Mouse (Mus musculus) liver, embryonic 13.5 days (tissue): ENCODE data around the gene Pex6. TPM values are rescaled to one million over a fixed set of nuclear protein-coding genes. Genes with fewer than 3 reads are reported as not detected.

Experiments used
- ATAC-seq: fragments of 200-750 bp; cut with Nextera tagmentation; 2 replicates; pipeline ENCODE4 v1.8.0; 2017; ENCODE audit warnings: low read depth, mild to moderate bottlenecking, moderate number of reproducible peaks, moderate library complexity
- DNase-seq: peaks from one replicate; pipeline ENCODE4 v3.0.0; 2022
- H3K27ac ChIP-seq: fragments of 300-500 bp; sonication (generic); 2 replicates; pipeline ENCODE4 v1.5.1; 2015; ENCODE audit warnings: moderate library complexity, mild to moderate bottlenecking, inconsistent platforms
- H3K27me3 ChIP-seq: fragments of 300-500 bp; sonication (generic); 2 replicates; pipeline ENCODE4 v1.6.1; 2015; ENCODE audit warnings: mild to moderate bottlenecking, inconsistent platforms
- H3K36me3 ChIP-seq: fragments of 300-500 bp; sonication (generic); 2 replicates; pipeline ENCODE4 v1.6.1; 2015; ENCODE audit warnings: mild to moderate bottlenecking, inconsistent platforms
- H3K4me1 ChIP-seq: fragments of 300-500 bp; sonication (generic); replicated peaks from 2 replicates; pipeline ENCODE4 v1.6.1; 2015; ENCODE audit warnings: inconsistent platforms
- H3K4me2 ChIP-seq: fragments of 300-500 bp; sonication (generic); 2 replicates; pipeline ENCODE4 v1.6.1; 2015; ENCODE audit warnings: inconsistent platforms, mild to moderate bottlenecking, moderate library complexity
- H3K4me3 ChIP-seq: fragments of 300-500 bp; sonication (generic); replicated peaks from 2 replicates; pipeline ENCODE4 v1.5.1; 2015; ENCODE audit warnings: mild to moderate bottlenecking, inconsistent platforms
- H3K9ac ChIP-seq: fragments of 300-500 bp; sonication (generic); 2 replicates; pipeline ENCODE4 v1.6.1; 2015; ENCODE audit warnings: mild to moderate bottlenecking, inconsistent platforms
- H3K9me3 ChIP-seq: fragments of 300-500 bp; sonication (generic); replicated peaks from 2 replicates; pipeline ENCODE4 v1.6.1; 2016; ENCODE audit warnings: inconsistent platforms
- WGBS: fragments of 180-500 bp; shearing (Covaris S2); methylation state at CpG from one replicate; pipeline ENCODE4 v1.1.7; 2015; ENCODE audit not compliant: insufficient replicate concordance; 5-methylcytosine and 5-hydroxymethylcytosine counted together
- polyA plus RNA-seq: library from polyadenylated mRNA; unstranded; fragments of >200 nt; fragmentation: Nextera tagmentation; extraction: Ambion mirVana; gene quantifications from 2 replicates; pipeline ENCODE4 v1.2.1, GENCODE M21; 2015

Pex6 gene
- polyA plus RNA-seq, 1 experiment from 2014 or later = 9.4 TPM

DNA sequence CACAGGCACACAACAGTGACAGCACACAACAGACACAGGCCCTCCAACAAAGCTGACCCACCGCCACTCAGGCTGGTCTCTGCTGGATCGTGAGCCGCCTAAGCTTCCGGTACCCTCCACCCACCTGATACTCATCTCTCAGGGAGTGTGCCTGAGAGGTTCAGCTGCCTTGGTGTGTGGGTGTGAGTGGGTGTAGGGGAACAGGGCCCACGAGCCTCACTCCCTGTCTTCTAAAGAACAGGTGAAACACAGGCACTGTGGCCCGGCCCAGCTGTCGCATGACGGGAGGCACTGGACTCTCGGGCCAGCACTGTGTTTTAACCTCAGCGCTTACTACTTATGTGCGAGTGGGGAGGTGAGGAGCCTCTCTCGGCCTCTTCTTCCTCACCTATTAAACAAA is 9.2 kb upstream of the Pex6 start:
- no peak for ATAC-seq
- Histone ChIP-seq H3K4me2 (0 out of 2 replicates have a peak overlapping the region, but pooled peaks have one; percentile 21), H3K4me1 (peaks cover 66% of the 10 kb centered on the region)

DNA sequence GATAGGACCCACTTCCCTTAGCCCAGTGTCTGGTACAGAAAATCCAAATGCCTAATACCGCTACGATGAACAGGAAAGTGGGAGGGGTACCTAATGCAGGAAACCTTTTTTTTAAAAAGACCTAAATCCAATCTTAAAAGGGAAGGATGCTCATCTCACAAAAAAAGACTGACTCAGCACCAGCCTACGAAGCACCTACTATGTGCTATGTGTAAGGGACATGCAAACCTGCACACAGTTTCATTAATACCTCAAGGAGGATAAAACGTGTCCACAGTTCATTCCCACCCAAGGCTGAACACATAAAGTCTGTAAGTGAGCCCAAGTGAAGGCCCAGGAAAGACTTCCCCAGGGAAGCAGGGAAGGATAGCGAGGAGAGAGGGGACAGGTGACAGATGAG is 8.8 kb upstream of the Pex6 start:
- no peak for ATAC-seq
- Histone ChIP-seq H3K4me2 (peak overlapping the region; percentile 91), H3K9ac (peak overlapping the region; percentile 95; the same call in 1 of the 2 replicates), H3K27ac (no peak overlapping the region), H3K27me3 (no peaks in the 10 kb centered on the region), H3K4me1 (peaks cover 66% of the 10 kb centered on the region), H3K4me3 (peak overlapping the region; percentile 91; the same call in 1 of the 2 replicates), H3K36me3 (peaks cover 24% of the 10 kb centered on the region), H3K9me3 (no peaks in the 10 kb centered on the region)
- WGBS = 78% methylated on average over 5 of the region's 5 CpGs
- DNase-seq = no peak

More for the DNA sequence above, 9.2 kb upstream of the Pex6 start:
- Histone ChIP-seq H3K9ac (peak overlapping the region; percentile 36), H3K4me3 (no peak overlapping the region), H3K9me3 (no peaks in the 10 kb centered on the region), H3K27ac (no peak overlapping the region), H3K36me3 (peaks cover 24% of the 10 kb centered on the region), H3K27me3 (no peaks in the 10 kb centered on the region)
- DNase-seq = no peak
- WGBS = 68% methylated on average over 12 of the region's 12 CpGs

DNA sequence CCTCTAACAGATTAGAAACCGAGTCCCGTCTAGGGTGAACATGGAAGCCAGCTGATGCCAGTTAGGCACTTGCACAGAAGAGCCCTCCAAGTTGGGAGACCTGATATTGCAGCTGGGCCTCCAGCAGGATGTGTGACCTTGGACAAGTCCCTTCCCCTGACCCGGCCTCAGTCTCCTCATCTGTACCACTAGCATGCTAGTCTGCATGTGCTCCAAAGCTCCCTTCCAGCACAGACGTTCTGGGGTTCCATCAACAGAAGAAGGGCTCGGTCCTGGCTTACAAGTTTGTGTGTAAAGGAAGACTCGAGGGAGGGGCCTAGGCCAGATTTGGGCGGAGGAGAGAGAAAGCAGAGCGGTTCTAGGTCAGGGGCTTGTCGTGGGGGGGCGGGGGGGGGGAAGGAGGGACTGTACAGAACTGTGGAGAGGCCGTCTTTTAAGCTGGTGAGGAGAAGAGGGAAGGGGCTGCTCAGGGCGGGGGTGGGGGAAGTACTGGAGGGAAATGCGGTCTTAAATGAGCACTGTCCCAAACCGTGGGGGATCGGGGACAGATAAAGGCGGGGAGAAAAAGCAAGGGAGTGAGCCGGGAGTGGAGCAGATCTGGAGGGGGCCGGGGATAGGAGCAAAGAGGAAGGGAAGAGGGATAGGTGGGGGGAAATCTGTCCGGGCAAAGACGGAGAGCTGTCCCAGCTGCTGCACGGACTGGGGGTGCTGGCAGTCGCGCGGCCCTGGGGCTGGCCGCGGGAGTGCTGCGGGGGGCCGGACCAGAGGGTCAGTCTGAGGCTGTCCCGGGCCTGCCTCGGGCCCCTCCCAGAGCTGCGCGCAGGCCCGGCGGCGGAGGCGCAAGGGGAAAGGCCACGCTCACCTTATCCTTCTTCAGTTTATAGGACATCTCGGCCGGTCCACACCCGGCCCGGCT is 7.0 kb upstream of the Pex6 start:
- Histone ChIP-seq H3K4me3 (peak overlapping the region; percentile 91), H3K9ac (peak overlapping the region; percentile 95), H3K27ac (peak overlapping the region; percentile 85), H3K4me1 (peaks cover 62% of the 10 kb centered on the region), H3K36me3 (peaks cover 15% of the 10 kb centered on the region; the same call in 1 of the 2 replicates), H3K27me3 (no peaks in the 10 kb centered on the region), H3K9me3 (no peaks in the 10 kb centered on the region), H3K4me2 (peak overlapping the region; percentile 91)
- ATAC-seq = peak; percentile 68; the same call in 1 of the 2 replicates
- 3% methylated on average over 41 of the region's 41 CpGs for WGBS
- DNase-seq = no peak

DNA sequence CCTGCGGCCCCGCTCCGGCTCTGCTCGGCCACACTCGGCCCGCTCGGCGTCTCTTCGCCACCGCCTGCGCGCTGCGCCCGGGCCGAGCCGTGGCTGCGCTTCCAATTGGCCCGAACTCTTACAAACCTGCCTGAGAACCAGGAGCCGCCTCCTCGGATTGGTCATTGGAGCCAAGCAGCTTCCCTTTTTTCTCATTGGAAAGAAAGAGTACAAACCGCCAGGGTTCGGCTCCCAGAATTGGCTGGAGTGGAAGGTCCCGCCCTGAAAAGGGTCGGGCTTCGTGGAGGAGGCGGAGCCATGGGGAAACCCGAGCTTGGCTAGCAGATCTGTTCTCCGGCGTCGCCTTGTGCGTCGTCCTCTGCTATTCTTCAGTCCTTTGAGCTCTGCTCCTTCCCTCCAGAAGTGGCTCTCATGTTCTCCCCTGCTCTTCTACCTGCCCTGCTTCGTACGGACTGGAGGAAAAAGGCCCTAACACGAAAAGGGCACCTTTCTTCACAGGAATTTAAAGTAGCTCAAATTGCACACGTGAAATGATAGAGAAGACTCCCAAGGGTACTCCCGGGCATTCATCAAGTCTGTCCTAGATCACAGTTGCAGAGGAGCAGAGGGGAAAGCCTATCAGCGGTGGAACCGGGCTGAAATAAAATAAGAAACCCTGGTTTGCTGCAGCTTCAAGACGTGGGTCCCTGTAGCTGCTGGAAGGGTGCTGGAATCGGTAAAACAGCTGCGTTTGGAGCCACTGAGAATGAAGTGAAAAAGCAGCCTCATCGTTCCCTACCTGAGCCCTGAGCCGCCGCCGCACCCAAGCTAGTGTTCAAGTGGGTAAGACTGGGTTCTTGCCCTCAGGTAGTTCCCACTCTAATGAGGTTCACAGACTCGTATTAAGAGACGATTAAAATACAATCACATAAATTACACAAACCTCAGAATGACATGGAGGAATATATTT is 6.1 kb upstream of the Pex6 start, which contains the start of gene Ppp2r5d:
Gene Ppp2r5d (minus strand): TSS at position 225 of the 949 bp plus-strand sequence.
- WGBS = 1% methylated on average over 48 of the region's 48 CpGs
- H3K4me1 ChIP-seq = peaks cover 52% of the 10 kb centered on the region
- peak; percentile 94 for ATAC-seq

DNA sequence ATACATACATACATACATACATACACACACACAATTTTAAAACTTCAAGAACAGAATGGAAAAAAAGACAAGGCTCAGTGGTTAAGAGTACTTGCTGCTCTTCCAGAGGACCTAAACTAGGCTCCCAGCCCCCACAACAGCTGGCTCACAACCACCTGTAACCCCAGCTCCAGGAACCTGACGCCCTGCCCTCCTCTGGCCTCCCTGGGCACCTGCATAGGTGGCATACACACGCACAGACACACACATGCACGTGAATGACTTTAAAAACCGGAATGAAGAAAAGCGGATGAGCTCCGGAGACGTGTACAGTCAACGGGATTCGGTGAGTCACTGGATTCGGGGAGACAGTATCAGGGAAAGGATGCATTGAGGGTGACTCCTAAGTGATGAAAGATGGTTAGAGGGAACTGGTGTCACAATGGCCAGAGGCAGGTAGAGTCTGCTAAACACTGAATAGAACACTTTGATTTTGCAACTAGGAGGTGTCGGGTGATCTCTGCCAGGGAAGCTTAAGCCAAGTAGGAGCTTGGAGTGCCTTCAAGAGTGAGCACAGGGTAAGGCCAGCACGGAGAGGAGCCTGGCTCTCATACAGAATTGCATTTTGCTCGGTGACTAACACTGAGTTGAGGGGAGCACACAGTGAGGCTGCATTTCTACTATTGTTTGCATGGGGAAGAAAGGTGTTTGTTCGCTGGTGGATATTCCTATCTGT is 4.7 kb upstream of the Pex6 start:
- peaks cover 53% of the 10 kb centered on the region for H3K4me1 ChIP-seq
- 0 out of 2 replicates have a peak, but pooled peaks cover 3% of the 10 kb centered on the region for H3K36me3 ChIP-seq
- 84% methylated on average over 14 of the region's 14 CpGs for WGBS
- DNase-seq = no peak
- H3K4me3 ChIP-seq = no peak overlapping the region
- no peak overlapping the region for H3K27ac ChIP-seq
- H3K27me3 ChIP-seq = no peaks in the 10 kb centered on the region
- H3K4me2 ChIP-seq = peak overlapping the region; percentile 91; the same call in 1 of the 2 replicates
- no peak for ATAC-seq
- no peak overlapping the region for H3K9ac ChIP-seq
- H3K9me3 ChIP-seq = no peaks in the 10 kb centered on the region

More for the DNA sequence above, 6.1 kb upstream of the Pex6 start, which contains the start of gene Ppp2r5d:
- Histone ChIP-seq H3K36me3 (peaks cover 10% of the 10 kb centered on the region; the same call in 1 of the 2 replicates), H3K27me3 (no peaks in the 10 kb centered on the region), H3K9me3 (no peaks in the 10 kb centered on the region), H3K4me2 (peak within 1 kb of the TSS; percentile 91), H3K27ac (peak within 1 kb of the TSS; percentile 85), H3K4me3 (peak within 1 kb of the TSS; percentile 91), H3K9ac (peak within 1 kb of the TSS; percentile 95)
- peak; percentile 97 for DNase-seq

DNA sequence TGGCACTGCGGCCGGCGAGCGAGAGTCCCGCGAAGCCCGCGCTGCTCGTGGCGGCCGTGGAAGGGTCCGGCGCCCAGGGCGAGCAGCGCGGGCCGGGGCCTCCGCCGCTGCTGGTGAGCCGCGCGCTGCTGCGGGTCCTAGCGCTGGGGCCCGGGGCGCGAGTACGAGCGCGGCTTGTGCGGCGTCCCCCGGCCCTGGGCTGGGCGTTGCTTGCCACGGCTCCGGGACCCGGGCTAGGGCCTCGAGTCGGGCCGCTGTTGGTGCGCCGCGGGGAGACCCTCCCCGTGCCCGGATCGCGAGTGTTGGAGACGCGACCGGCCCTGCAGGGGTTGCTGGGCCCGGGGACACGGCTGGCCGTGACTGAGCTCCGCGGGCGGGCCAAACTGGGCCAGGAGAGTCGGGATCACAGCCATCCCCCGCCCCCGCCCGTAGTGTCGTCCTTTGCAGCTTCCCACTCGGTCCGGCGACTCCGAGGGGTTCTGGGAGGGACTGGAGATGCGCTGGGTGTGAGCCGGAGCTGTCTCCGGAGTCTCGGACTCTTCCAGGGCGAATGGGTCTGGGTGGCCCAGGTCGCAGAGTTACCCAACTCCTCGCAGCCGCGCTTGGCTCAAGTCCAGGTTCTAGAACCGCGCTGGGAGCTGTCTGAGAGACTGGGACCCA is 479 bp downstream of the Pex6 start:
- ATAC-seq = peak; percentile 69
- peak overlapping the region; percentile 87 for H3K4me2 ChIP-seq
- under 1% methylated on average over 66 of the region's 76 CpGs for WGBS
- peaks cover 29% of the 10 kb centered on the region for H3K4me1 ChIP-seq
- peak overlapping the region; percentile 97 for H3K9ac ChIP-seq
- peak; percentile 18 for DNase-seq
- peak overlapping the region; percentile 99 for H3K4me3 ChIP-seq
- peaks cover 31% of the 10 kb centered on the region for H3K36me3 ChIP-seq
- no peaks in the 10 kb centered on the region for H3K9me3 ChIP-seq
- H3K27me3 ChIP-seq = no peaks in the 10 kb centered on the region
- H3K27ac ChIP-seq = peak overlapping the region; percentile 82

DNA sequence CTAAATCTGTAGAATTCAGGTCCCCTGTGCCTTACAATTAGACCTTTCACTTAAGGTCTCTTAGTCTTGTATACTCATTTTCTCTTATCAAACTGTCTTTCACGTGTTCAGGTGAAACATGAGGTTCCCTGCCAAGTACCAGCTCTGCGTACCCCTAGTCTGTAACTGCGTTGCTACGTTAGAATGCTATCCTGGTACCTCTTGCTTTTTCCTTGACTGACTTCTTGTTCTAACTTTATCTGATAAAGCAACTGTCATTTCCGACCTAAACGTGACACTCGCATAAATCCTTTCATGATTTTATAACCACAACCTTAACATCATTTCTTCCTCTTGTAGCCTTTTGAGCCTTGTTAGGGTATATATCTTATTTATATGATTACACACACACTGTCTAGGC is 1.2 kb downstream of the Pex6 start:
- Histone ChIP-seq H3K36me3 (peaks cover 35% of the 10 kb centered on the region), H3K4me1 (peaks cover 29% of the 10 kb centered on the region), H3K27ac (peak overlapping the region; percentile 82; the same call in 1 of the 2 replicates), H3K4me2 (peak overlapping the region; percentile 87), H3K9ac (peak overlapping the region; percentile 97), H3K27me3 (no peaks in the 10 kb centered on the region), H3K9me3 (no peaks in the 10 kb centered on the region), H3K4me3 (peak overlapping the region; percentile 99)
- 20% methylated on average over 7 of the region's 7 CpGs for WGBS
- ATAC-seq (no peak), DNase-seq (no peak)

DNA sequence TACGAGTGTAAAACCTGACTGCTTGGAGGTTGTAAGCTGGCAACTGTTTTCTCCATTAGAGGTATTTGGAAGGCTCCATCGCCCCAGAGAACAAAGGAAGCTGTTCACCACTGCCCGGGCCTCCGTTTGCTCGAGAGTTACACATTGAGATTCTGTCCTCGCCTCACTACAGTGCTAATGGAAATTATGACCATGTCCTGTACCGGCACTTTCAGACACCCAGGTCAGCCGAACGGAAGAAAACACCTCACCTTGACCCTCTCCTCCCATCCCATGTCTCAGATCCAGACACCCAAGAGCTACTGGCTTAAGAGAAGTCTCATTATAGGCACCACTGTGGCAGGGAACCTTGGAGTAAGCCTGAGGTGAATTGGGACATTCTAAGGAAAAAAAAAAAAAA is 2.6 kb downstream of the Pex6 start:
- Histone ChIP-seq H3K4me3 (peak overlapping the region; percentile 99; the same call in 1 of the 2 replicates), H3K9ac (no peak overlapping the region), H3K4me2 (peak overlapping the region; percentile 87; the same call in 1 of the 2 replicates), H3K27ac (no peak overlapping the region), H3K4me1 (peaks cover 29% of the 10 kb centered on the region), H3K36me3 (peaks cover 35% of the 10 kb centered on the region), H3K9me3 (no peaks in the 10 kb centered on the region), H3K27me3 (no peaks in the 10 kb centered on the region)
- WGBS = 86% methylated on average over 9 of the region's 9 CpGs
- no peak for DNase-seq
- ATAC-seq = no peak

DNA sequence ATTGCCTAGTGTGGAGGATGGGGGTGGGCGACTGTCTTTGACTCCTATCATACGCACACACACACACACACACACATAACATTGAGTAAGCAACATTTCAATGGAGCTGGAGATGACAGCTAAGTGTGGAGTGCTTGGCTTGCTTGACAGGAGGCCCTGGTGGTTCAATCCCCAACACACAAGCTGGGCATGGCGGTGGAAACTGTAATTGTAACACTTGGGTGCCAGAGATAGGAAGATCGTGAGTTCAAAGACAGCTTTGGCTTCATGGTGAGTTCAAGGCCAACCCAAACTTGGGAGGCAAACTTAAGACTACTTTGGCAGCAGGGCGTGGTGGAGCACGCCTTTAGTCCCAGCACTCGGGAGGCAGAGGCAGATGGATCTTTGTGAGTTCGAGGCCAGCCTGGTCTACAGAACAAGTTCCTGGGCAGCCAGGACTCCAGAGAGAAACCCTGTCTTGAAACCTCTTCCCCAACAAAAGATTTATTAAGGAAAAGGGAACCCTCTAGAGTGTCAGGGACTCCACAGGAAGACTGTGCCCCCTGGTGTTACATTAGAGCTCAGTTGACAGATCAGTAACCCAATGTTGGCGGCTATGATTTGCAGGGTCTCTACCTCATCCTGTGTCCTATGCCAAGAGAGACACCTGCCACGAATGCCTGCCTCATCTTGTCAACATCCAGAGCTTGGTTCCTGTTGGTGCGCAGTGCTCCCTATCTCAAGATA is 3.7 kb downstream of the Pex6 start:
- no peak overlapping the region for H3K27ac ChIP-seq
- no peak for ATAC-seq
- 81% methylated on average over 11 of the region's 11 CpGs for WGBS
- peak; percentile 37 for DNase-seq
- H3K27me3 ChIP-seq = no peaks in the 10 kb centered on the region
- H3K4me3 ChIP-seq = no peak overlapping the region
- H3K36me3 ChIP-seq = peaks cover 35% of the 10 kb centered on the region
- H3K9me3 ChIP-seq = no peaks in the 10 kb centered on the region
- no peak overlapping the region for H3K9ac ChIP-seq
- H3K4me2 ChIP-seq = no peak overlapping the region
- peaks cover 29% of the 10 kb centered on the region for H3K4me1 ChIP-seq
